Mouse (Mus musculus): ENCODE data around the gene Eif1. TPM values are rescaled to one million over a fixed set of nuclear protein-coding genes. Genes with fewer than 3 reads are reported as not detected.

The Eif1 gene
- polyA plus RNA-seq, 1 experiment from 2014 or later, result 1,243 TPM

Other genes starting within 250 kb of the Eif1 start
- not detected in 2 replicates for gene Krt32, start 231.7 kb upstream of the Eif1 start, polyA plus RNA-seq (2015; fragmentation: Nextera tagmentation; extraction: Ambion mirVana)
- gene Krt35, start 223.6 kb upstream of the Eif1 start, polyA plus RNA-seq (2015; fragmentation: Nextera tagmentation; extraction: Ambion mirVana), result not detected in 2 replicates
- gene Krt36, start 214.3 kb upstream of the Eif1 start, polyA plus RNA-seq (2015; fragmentation: Nextera tagmentation; extraction: Ambion mirVana), result not detected in 2 replicates
- not detected in 2 replicates for gene Krt13, start 198.3 kb upstream of the Eif1 start, polyA plus RNA-seq (2015; fragmentation: Nextera tagmentation; extraction: Ambion mirVana)
- 2.2 TPM in 1 of 2 replicates, not detected in the other for gene Krt15, start 184.0 kb upstream of the Eif1 start, polyA plus RNA-seq (2015; fragmentation: Nextera tagmentation; extraction: Ambion mirVana)
- 0.30 and 2.3 TPM in 2 replicates for gene Krt19, start 171.2 kb upstream of the Eif1 start, polyA plus RNA-seq (2015; fragmentation: Nextera tagmentation; extraction: Ambion mirVana)
- gene Krt9, start 126.6 kb upstream of the Eif1 start, polyA plus RNA-seq (2015; fragmentation: Nextera tagmentation; extraction: Ambion mirVana), result not detected in 2 replicates
- gene Krt14, start 112.3 kb upstream of the Eif1 start, polyA plus RNA-seq (2015; fragmentation: Nextera tagmentation; extraction: Ambion mirVana), result 0.38 and 1.6 TPM in 2 replicates
- not detected in 2 replicates for gene Krt16, start 71.0 kb upstream of the Eif1 start, polyA plus RNA-seq (2015; fragmentation: Nextera tagmentation; extraction: Ambion mirVana)
- gene Krt17, start 58.9 kb upstream of the Eif1 start, polyA plus RNA-seq (2015; fragmentation: Nextera tagmentation; extraction: Ambion mirVana), result 0.27 and 0.62 TPM in 2 replicates
- gene Krt42, start 50.0 kb upstream of the Eif1 start, polyA plus RNA-seq (2015; fragmentation: Nextera tagmentation; extraction: Ambion mirVana), result not detected in 2 replicates
- not detected in 2 replicates for gene Gast, start 14.5 kb downstream of the Eif1 start, polyA plus RNA-seq (2015; fragmentation: Nextera tagmentation; extraction: Ambion mirVana)
- gene Hap1, start 36.2 kb downstream of the Eif1 start, polyA plus RNA-seq (2015; fragmentation: Nextera tagmentation; extraction: Ambion mirVana), result 72.3 and 164 TPM in 2 replicates
- 56.2 and 62.0 TPM in 2 replicates for gene Jup, start 77.9 kb downstream of the Eif1 start, polyA plus RNA-seq (2015; fragmentation: Nextera tagmentation; extraction: Ambion mirVana)
- gene P3h4, start 95.0 kb downstream of the Eif1 start, polyA plus RNA-seq (2015; fragmentation: Nextera tagmentation; extraction: Ambion mirVana), result 13.8 and 13.9 TPM in 2 replicates
- gene Fkbp10, start 95.8 kb downstream of the Eif1 start, polyA plus RNA-seq (2015; fragmentation: Nextera tagmentation; extraction: Ambion mirVana), result 18.4 and 25.6 TPM in 2 replicates
- 104 and 120 TPM in 2 replicates for gene Nt5c3b, start 121.9 kb downstream of the Eif1 start, polyA plus RNA-seq (2015; fragmentation: Nextera tagmentation; extraction: Ambion mirVana)
- gene Klhl10, start 122.0 kb downstream of the Eif1 start, polyA plus RNA-seq (2015; fragmentation: Nextera tagmentation; extraction: Ambion mirVana), result 0.62 and 0.80 TPM in 2 replicates
- 14.3 and 17.4 TPM in 2 replicates for gene Klhl11, start 152.9 kb downstream of the Eif1 start, polyA plus RNA-seq (2015; fragmentation: Nextera tagmentation; extraction: Ambion mirVana)
- 242 and 248 TPM in 2 replicates for gene Acly, start 208.1 kb downstream of the Eif1 start, polyA plus RNA-seq (2015; fragmentation: Nextera tagmentation; extraction: Ambion mirVana)
- 1.0 and 2.0 TPM in 2 replicates for gene Ttc25, start 225.7 kb downstream of the Eif1 start, polyA plus RNA-seq (2015; fragmentation: Nextera tagmentation; extraction: Ambion mirVana)

Measured in forebrain, embryonic 16.5 days (tissue).